Mouse (Mus musculus): ENCODE measurements around the gene Fanca. TPM values are rescaled to one million over a fixed set of nuclear protein-coding genes. Genes with fewer than 3 reads are reported as not detected.
A peak's percentile ranks its signal among the peaks of the same experiment; 100 is the strongest.

The Fanca gene
- total RNA-seq, 2 experiments from 2014 or later: not detected

DNA sequence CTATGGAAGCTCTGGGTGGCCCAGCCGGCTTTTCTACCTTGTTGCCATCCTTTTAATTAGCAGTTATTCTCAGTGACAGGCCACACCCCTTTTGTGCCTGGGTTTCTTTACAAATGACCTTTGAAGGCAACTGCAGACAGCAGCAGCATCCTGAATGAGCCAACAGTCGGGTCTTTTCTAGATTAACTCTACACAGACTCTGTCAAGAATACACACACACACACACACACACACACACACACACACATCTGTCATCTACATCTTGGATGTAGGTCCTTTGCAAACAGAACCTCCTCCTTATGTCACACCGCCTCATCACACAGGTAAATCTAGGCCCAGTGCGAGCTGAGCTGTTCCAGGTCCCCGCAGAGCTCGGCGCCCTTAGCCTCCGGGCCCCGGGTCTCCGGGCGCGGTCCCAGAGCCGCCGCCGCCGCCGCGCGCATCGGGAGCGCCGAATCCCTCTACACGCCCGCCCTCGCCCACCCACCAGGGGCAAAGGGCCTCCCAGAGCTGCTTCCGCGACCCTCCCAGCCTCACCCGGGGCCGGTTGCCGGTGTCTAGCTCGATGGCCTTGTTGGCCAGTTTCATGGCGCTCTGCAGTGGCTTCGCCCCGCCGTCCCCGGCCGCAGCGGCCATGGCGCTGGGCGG is 64.8 kb downstream of the Fanca start:
- intact Hi-C loops (cut with DNase I): no loop called here
- peak overlapping the region; percentile 95 for H3K27ac ChIP-seq
- no peak for TF ChIP-seq CTCF (IDR thresholded peaks at IDR 0.05)
- DNase-seq: no peak
- peak overlapping the region; percentile 85 for H3K4me3 ChIP-seq

DNA sequence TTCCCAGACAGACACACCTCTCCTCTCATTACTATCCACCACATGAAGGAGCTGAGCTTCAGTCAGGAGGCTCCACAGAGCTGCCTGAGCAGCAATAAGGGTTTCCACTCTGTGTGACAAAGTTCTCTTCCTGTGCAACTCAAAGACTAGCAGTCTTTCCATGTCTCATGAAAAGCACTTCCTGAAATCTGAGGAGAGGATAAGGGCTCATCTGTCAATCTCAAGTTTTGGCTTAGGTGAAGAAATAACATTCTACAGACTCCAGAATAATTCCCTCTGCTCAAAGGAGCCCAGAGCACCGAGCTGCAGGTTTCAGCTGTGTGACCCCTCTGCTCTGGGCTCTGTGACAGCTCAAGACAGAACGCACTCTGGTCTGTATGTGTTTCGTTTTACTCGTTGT is 65.5 kb downstream of the Fanca start:
- Histone ChIP-seq H3K27ac (peak overlapping the region; percentile 95), H3K4me3 (peak overlapping the region; percentile 85)
- intact Hi-C loops (cut with DNase I): no loop called here
- no peak for TF ChIP-seq CTCF (IDR thresholded peaks at IDR 0.05)
- no peak for DNase-seq

DNA sequence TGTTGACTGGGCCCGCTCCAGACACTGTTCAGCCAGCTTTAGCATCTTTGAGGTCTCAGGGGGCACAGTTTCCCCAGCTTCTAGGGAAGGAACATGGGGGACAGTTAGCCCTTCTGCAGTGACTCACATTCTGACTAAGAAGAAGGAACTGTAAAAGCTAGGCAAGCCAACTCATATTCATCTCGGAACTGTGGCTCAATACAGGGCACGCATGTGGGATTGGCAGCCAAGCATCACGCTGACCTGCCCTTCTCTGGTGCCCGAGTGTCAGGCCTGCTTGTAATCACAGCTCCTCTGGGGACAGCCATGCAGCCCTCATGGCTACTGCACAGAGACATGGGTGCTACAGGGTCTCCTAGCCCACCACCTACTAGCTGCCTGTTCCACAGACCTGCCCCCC is 67.4 kb downstream of the Fanca start:
- DNase-seq: no peak
- Histone ChIP-seq H3K4me3 (no peak overlapping the region), H3K27ac (no peak overlapping the region)
- intact Hi-C loops (cut with DNase I): no loop called here
- no peak for TF ChIP-seq CTCF (IDR thresholded peaks at IDR 0.05)

DNA sequence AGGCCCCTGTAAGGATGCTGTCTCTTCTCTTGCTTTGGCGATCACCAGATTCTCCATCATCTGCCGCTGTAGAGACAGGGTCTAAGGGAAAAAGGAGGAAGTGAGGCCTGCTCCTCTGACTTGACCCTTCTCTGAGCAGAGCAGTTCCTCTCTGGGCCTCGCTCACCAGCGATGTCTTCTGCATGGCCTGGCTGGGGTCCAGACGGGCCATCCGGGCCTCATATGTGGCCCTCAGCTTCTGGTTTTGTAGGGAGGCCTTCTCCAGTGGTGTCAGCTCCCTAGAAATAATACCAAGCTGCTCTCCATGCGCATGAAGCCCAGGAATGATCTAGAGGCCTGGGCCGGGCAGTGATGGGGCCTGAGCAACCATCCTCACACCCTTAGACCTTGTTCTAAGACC is 69.8 kb downstream of the Fanca start:
- intact Hi-C loops (cut with DNase I): no loop called here
- TF ChIP-seq CTCF (IDR thresholded peaks at IDR 0.05): no peak
- DNase-seq: peak; percentile 38

DNA sequence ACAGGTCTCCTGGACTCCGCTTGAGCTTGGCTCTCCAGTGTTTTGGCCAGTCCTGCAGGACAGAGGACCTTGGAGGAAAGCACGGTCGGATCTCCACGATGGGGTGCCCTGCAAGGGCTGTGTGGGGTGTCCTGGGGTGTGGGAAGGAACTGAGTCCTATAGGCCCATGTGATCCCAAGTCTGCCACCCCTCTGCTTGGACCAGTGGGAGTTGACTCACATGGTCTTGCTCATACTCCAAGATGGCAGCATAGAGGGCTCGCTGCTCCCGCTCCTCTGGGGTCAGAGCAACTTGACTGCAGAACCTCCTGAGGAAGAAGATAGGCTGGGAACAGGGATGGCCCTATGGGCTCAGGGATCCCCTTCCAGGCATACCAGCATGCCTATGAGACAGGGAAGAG is 70.6 kb downstream of the Fanca start:
- no peak overlapping the region for H3K4me3 ChIP-seq
- DNase-seq: no peak
- H3K27ac ChIP-seq: no peak overlapping the region
- TF ChIP-seq CTCF (IDR thresholded peaks at IDR 0.05): no peak
- intact Hi-C loops (cut with DNase I): no loop called here

More for the DNA sequence above, 69.8 kb downstream of the Fanca start:
- Histone ChIP-seq H3K27ac (no peak overlapping the region), H3K4me3 (no peak overlapping the region)

DNA sequence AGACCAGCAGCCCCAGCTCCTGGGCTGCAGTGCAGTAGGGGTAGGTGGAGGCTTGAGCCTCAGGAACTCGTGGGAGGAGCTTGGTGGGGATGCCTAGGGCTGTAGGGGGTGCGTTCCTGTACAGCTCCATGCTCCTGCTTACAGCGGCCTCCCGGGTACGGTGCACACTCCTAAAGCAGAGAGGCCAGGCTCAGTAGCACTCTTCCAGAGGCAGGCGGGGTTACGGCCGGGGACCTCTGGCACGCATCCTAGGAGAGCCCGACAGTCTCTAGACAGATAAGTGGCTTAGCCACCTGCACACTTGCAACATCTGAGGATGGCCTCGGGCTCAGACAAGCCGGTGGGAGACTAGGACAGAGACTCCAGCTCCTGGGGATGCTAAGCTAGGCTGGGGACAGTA is 72.8 kb downstream of the Fanca start:
- no peak for TF ChIP-seq CTCF (IDR thresholded peaks at IDR 0.05)

DNA sequence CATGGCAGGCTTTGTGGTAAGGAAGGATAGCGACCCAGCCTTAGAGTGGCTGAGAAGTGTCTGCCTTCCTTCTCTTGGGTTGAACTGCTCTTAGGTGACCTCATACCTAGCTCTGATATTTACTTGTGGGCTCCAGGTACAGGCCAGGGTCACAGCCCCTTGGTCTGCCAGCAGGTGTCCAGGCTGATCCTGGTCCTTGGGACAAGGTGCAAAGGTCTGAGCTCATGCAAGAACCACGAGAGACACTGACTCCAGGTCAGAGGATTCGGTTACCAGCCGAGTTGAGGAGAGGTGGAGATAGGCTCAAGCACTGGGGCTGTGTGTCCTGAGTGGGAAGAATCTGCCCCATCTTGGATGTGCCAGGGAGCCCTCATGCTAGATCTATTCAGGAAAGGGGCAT is 74.0 kb downstream of the Fanca start:
- intact Hi-C loops (cut with DNase I): no loop called here
- no peak overlapping the region for H3K4me3 ChIP-seq
- no peak for TF ChIP-seq CTCF (IDR thresholded peaks at IDR 0.05)
- H3K27ac ChIP-seq: no peak overlapping the region
- no peak for DNase-seq

More for the DNA sequence above, 72.8 kb downstream of the Fanca start:
- H3K4me3 ChIP-seq: no peak overlapping the region
- intact Hi-C loops (cut with DNase I): no loop called here
- no peak for DNase-seq
- no peak overlapping the region for H3K27ac ChIP-seq

DNA sequence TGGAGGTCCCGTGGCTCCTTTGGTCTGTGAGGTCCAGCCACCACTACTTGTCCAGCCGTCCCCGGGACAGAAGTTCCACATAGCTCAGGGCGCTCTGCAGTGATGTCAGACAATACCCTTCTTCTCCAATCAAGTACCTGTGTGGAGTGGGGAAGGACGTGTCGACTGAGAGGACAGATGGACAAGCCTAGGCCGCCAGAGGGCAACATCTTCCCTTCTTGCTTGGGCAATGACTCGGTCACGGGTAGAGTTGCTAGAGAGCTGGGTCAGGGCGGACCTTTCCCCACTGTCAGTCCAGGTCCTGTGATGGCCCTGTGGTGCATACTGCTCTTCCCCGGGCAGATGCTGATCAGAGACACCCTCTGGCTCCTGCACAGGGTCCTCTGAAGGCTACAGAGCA is 75.3 kb downstream of the Fanca start:
- intact Hi-C loops (cut with DNase I): no loop called here
- no peak overlapping the region for H3K4me3 ChIP-seq

DNA sequence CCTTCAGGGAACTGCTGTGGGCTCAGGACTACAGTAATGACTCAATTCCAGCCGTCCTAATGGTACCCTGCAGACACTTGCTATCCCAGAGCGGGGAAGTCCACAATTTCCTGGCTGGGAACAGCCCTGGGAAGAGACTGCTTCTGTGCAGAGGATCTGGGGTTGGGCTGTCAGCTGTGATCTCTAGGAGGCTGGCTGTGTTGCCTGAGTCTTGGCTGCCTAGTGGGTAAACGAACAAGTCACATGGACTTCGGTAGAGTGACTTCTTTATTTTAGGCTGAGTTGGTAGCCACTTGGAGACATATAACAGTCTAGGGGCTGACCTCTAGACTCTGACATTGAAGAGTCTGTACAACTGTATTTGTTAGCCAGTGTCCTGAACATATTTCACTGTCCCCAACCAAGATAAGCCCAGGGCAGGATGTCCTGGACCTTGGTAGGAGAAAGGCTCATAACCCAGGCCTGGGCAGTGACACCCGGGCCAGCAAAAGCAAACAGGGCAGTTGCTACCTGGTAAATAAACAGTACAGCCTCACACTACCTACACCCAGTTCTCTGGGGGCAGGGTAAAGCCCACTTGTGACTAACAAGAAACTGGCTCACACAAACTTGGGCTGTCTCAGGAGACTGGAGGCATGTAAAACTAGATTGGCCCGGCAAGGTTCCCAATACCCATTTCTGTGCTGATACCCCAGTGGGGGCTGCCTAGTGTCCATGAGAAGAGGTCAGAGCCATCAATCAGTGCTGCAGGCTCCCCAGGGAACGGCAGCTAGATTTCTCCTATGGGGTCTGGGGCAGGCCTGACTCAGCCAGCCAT is 76.1 kb downstream of the Fanca start:
- TF ChIP-seq CTCF (IDR thresholded peaks at IDR 0.05): no peak
- intact Hi-C loops (cut with DNase I): no loop called here
- no peak for DNase-seq
- no peak overlapping the region for H3K27ac ChIP-seq
- H3K4me3 ChIP-seq: no peak overlapping the region

More for the DNA sequence above, 75.3 kb downstream of the Fanca start:
- DNase-seq: no peak
- H3K27ac ChIP-seq: no peak overlapping the region
- no peak for TF ChIP-seq CTCF (IDR thresholded peaks at IDR 0.05)

DNA sequence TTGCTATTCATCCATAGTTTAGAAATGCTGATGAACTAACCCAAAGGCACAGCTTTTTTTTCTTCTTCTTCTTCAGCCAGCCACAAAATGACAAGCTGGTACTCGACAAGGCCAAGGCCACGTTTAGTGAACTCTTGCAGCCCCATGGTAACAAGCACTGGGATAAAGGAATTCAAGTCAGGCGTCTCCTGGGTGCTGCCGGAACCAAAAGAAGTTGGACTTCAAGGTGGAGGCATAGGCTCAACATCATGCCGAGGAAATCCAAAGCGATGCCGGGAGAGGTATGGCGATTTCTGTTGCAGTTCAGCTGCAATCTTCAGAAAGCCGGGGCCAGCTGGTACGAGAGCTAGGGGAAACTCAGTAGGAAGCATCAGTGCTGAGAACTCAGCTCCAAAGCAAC is 79.0 kb downstream of the Fanca start:
- intact Hi-C loops (cut with DNase I): no loop called here
- no peak for TF ChIP-seq CTCF (IDR thresholded peaks at IDR 0.05)
- H3K4me3 ChIP-seq: no peak overlapping the region
- no peak for DNase-seq
- no peak overlapping the region for H3K27ac ChIP-seq

DNA sequence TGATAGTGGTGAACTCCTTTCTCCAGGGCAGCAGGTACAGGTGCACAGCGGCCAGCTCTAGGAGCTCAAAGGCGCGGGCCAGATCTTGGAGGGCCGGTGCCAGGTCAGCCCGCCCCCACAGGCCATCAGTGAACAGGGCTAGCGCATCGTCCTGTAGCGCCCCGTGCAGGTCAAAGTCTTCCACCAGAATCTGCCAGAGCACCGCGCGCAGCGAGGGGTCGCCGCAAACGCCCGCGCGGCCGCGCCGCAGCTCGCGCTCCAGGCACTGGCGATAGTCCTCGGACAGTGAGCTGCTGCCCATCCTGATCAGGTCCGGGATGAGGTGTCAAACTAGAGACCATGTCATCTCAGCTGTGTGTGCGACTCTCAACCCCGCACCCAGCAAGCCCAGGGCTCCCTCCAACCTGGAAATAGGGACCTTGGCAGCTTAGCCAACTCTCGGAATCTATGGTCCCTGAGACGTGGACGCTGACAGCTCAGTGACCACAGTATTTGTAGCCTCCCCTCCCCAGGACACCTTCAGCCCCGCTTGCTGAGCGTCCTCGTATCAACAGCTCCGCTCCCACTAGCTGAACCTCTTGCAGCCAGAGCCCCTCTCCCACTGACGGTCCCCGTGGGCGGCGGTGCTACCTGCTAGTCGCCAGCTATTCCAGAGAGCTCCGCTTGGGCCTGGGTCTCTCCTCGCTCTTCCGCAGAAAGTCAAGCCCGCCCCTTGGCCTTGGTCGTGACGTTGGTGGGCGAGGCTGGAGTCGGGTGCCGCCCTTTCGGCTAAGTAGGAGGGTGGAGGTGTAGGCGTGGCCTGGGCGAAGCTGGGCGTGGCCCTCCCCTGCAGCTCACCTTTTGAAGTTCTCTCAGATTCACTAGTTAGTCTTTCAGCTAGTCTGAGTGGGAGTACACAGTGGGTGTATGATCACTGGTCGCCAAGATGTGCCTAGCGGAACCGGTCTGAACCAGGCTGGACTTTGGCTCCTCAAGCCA is 82.6 kb downstream of the Fanca start, which contains the start of gene Spata2l:
Gene Spata2l (minus strand): TSS at position 714 of the 978 bp plus-strand sequence.
- peak; percentile 52 for TF ChIP-seq CTCF (IDR thresholded peaks at IDR 0.05)
- peak; percentile 91 for DNase-seq
- H3K27ac ChIP-seq: peak within 1 kb of the TSS; percentile 86
- peak within 1 kb of the TSS; percentile 76 for H3K4me3 ChIP-seq
- intact Hi-C loops (cut with DNase I): no loop called here

DNA sequence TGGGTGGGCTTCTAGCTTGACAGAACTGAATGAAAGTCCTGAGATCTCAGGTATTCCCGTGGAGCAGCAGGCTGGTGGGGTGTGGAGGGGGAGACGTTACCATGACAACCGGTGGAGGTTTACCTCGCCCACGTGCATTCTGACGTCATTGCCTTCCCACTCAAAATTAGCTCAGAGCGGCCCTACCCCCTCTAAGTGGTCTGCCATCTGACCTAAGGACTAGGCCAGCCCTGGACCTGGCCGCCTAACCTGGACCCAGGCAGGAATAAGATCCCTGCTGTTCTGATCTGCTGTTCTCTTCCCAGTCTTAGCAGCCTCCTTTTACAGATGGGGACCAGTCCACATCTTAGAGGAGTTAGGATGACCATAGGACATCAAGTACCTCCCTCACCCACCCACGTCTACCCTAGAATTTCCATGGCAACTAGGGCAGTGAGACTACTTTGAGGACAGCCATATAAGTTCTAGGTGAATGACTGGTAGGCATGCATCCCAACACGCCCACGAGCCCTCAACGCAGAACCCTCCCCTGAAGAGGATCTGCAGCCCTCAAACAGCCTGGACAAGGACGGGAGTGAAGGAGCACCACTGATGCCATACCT is 83.4 kb downstream of the Fanca start:
- DNase-seq: no peak
- intact Hi-C loops (cut with DNase I): no loop called here
- no peak for TF ChIP-seq CTCF (IDR thresholded peaks at IDR 0.05)
- peak overlapping the region; percentile 76 for H3K4me3 ChIP-seq
- 0 out of 2 replicates have a peak overlapping the region, but pooled peaks have one; percentile 86 for H3K27ac ChIP-seq
